Mouse (Mus musculus): ENCODE data around the gene Rad18. TPM values are rescaled to one million over a fixed set of nuclear protein-coding genes. Genes with fewer than 3 reads are reported as not detected.

The Rad18 gene
- polyA plus RNA-seq, 1 experiment, result 0.86 TPM

GRCm38 (mm10) chr6:112686485-112686884 lies 10.0 kb downstream of the Rad18 start:
- TF ChIP-seq POLR2A (IDR thresholded peaks at IDR 0.05; ENCODE audit: low read depth, low read length) (no peak), CTCF (conservative IDR thresholded peaks at IDR 0.05; ENCODE audit: insufficient read depth, insufficient read length, low read depth, low read length) (no peak)

DNA sequence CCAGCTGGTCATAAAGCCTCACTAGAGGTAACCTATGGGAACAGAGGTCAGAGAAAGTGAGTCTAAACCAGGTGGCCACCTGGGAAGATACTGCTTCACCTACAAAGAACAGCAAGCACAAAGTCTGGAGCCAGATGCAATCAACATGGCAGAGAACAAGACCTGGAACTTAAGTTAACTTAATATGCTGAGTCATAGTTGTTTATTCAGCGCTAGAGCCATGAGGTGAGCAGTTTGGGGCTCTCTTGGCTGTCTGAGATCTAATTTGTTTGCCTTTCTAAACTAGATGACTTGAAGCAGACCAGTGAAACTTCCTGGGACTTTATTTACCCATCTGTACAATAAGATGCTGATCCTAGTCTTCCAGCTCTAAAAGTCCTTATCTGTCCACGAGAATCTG lies 12.4 kb downstream of the Rad18 start:
- TF ChIP-seq POLR2A (IDR thresholded peaks at IDR 0.05; ENCODE audit: low read depth, low read length), result no peak
- no peak for TF ChIP-seq CTCF (conservative IDR thresholded peaks at IDR 0.05; ENCODE audit: insufficient read depth, insufficient read length, low read depth, low read length)
- 84% methylated on average over 2 of the region's 2 CpGs for WGBS

More at GRCm38 (mm10) chr6:112686485-112686884, 10.0 kb downstream of the Rad18 start:
- H3K4me3 ChIP-seq (ENCODE audit: insufficient read depth, low read depth, low read length), result no peak overlapping the region
- DNase-seq, result peak; percentile 13
- no peak overlapping the region for H3K27ac ChIP-seq (ENCODE audit: insufficient read depth, low read depth, low read length)
- H3K27me3 ChIP-seq (replicated peaks; ENCODE audit: control insufficient read depth, insufficient read depth, low read length), result no peaks in the 10 kb centered on the region
- H3K4me1 ChIP-seq (ENCODE audit: control insufficient read depth, insufficient read depth, low read length), result no peaks in the 10 kb centered on the region
- no peaks in the 10 kb centered on the region for H3K36me3 ChIP-seq (ENCODE audit: control insufficient read depth, insufficient read depth, low read length)
- 44% methylated on average over 7 of the region's 7 CpGs for WGBS

GRCm38 (mm10) chr6:112632071-112632470 lies 64.4 kb downstream of the Rad18 start:
- H3K27ac ChIP-seq (ENCODE audit: insufficient read depth, low read depth, low read length), result peak overlapping the region; percentile 60; the same call in 1 of the 2 replicates
- WGBS, result 60% methylated on average over 5 of the region's 5 CpGs
- no peaks in the 10 kb centered on the region for H3K27me3 ChIP-seq (replicated peaks; ENCODE audit: control insufficient read depth, insufficient read depth, low read length)
- TF ChIP-seq POLR2A (IDR thresholded peaks at IDR 0.05; ENCODE audit: low read depth, low read length) (no peak), CTCF (conservative IDR thresholded peaks at IDR 0.05; ENCODE audit: insufficient read depth, insufficient read length, low read depth, low read length) (no peak)
- H3K4me3 ChIP-seq (ENCODE audit: insufficient read depth, low read depth, low read length), result no peak overlapping the region
- peaks cover 9% of the 10 kb centered on the region for H3K4me1 ChIP-seq (ENCODE audit: control insufficient read depth, insufficient read depth, low read length)
- DNase-seq, result peak; percentile 64
- H3K36me3 ChIP-seq (ENCODE audit: control insufficient read depth, insufficient read depth, low read length), result no peaks in the 10 kb centered on the region

More for the DNA sequence above, 12.4 kb downstream of the Rad18 start:
- no peak for DNase-seq
- Histone ChIP-seq H3K27ac (ENCODE audit: insufficient read depth, low read depth, low read length) (no peak overlapping the region), H3K36me3 (ENCODE audit: control insufficient read depth, insufficient read depth, low read length) (no peaks in the 10 kb centered on the region), H3K27me3 (replicated peaks; ENCODE audit: control insufficient read depth, insufficient read depth, low read length) (no peaks in the 10 kb centered on the region), H3K4me1 (ENCODE audit: control insufficient read depth, insufficient read depth, low read length) (no peaks in the 10 kb centered on the region), H3K4me3 (ENCODE audit: insufficient read depth, low read depth, low read length) (no peak overlapping the region)

- WGBS, result 43% methylated on average over 4 of the region's 4 CpGs
These were observed 66.2 kb downstream of the Rad18 start for GRCm38 (mm10) chr6:112630291-112630690.

GRCm38 (mm10) chr6:112628301-112628700 lies 68.2 kb downstream of the Rad18 start:
- no peaks in the 10 kb centered on the region for H3K27me3 ChIP-seq (replicated peaks; ENCODE audit: control insufficient read depth, insufficient read depth, low read length)
- TF ChIP-seq CTCF (conservative IDR thresholded peaks at IDR 0.05; ENCODE audit: insufficient read depth, insufficient read length, low read depth, low read length) (no peak), POLR2A (IDR thresholded peaks at IDR 0.05; ENCODE audit: low read depth, low read length) (no peak)
- DNase-seq, result no peak

More at GRCm38 (mm10) chr6:112630291-112630690, 66.2 kb downstream of the Rad18 start:
- H3K36me3 ChIP-seq (ENCODE audit: control insufficient read depth, insufficient read depth, low read length), result no peaks in the 10 kb centered on the region
- H3K27ac ChIP-seq (ENCODE audit: insufficient read depth, low read depth, low read length), result peak overlapping the region; percentile 72; the same call in 1 of the 2 replicates
- H3K27me3 ChIP-seq (replicated peaks; ENCODE audit: control insufficient read depth, insufficient read depth, low read length), result no peaks in the 10 kb centered on the region
- H3K4me3 ChIP-seq (ENCODE audit: insufficient read depth, low read depth, low read length), result no peak overlapping the region
- TF ChIP-seq POLR2A (IDR thresholded peaks at IDR 0.05; ENCODE audit: low read depth, low read length) (no peak), CTCF (conservative IDR thresholded peaks at IDR 0.05; ENCODE audit: insufficient read depth, insufficient read length, low read depth, low read length) (no peak)
- peaks cover 9% of the 10 kb centered on the region for H3K4me1 ChIP-seq (ENCODE audit: control insufficient read depth, insufficient read depth, low read length)
- peak; percentile 67 for DNase-seq

DNA sequence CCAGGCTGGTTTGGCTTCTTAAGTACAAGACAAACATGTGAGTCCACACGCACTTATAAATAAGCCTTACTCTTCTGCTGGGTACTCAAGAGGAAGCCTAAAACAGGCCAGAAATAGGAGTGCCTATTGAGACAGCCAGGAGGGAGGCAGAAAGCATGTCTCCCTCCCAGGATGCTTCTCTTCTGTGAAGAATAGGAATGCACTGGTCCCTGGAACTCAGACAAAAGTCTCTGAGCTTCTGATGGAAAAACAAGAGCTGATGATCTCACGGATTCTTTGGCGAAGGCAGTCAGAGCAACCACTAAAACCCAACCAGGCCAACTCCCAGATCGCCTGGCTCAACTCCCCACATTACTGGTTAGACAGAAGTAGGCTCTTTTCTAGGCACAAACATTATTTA lies 74.2 kb downstream of the Rad18 start:
- TF ChIP-seq CTCF (conservative IDR thresholded peaks at IDR 0.05; ENCODE audit: insufficient read depth, insufficient read length, low read depth, low read length), result no peak
- Histone ChIP-seq H3K4me1 (ENCODE audit: control insufficient read depth, insufficient read depth, low read length) (no peaks in the 10 kb centered on the region), H3K27me3 (replicated peaks; ENCODE audit: control insufficient read depth, insufficient read depth, low read length) (no peaks in the 10 kb centered on the region), H3K27ac (ENCODE audit: insufficient read depth, low read depth, low read length) (no peak overlapping the region), H3K4me3 (ENCODE audit: insufficient read depth, low read depth, low read length) (no peak overlapping the region), H3K36me3 (ENCODE audit: control insufficient read depth, insufficient read depth, low read length) (no peaks in the 10 kb centered on the region)
- 88% methylated on average over 4 of the region's 4 CpGs for WGBS
- no peak for DNase-seq

More at GRCm38 (mm10) chr6:112628301-112628700, 68.2 kb downstream of the Rad18 start:
- H3K4me1 ChIP-seq (ENCODE audit: control insufficient read depth, insufficient read depth, low read length), result peaks cover 9% of the 10 kb centered on the region
- WGBS, result 71% methylated on average over 8 of the region's 8 CpGs
- H3K4me3 ChIP-seq (ENCODE audit: insufficient read depth, low read depth, low read length), result no peak overlapping the region
- no peak overlapping the region for H3K27ac ChIP-seq (ENCODE audit: insufficient read depth, low read depth, low read length)
- H3K36me3 ChIP-seq (ENCODE audit: control insufficient read depth, insufficient read depth, low read length), result no peaks in the 10 kb centered on the region

DNA sequence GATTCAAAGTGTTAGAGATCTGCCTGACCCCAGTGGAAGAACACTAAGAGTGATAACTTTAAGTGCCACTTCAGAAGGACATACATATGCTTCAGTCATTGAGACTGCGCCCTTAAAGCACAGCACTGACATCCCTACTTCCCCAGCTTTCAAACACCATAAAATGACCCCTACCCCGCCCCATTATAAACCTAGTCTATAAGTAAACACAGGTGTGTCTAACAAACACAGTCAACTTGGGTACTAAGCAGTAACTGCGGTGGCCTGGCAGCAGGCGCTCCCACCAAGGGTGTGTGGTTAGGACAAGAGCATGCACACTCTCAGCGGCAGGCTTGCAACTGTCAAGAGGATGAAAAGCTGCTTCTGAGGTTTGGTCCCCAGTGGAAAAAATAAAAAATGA lies 76.5 kb downstream of the Rad18 start:
- Histone ChIP-seq H3K27me3 (replicated peaks; ENCODE audit: control insufficient read depth, insufficient read depth, low read length) (no peaks in the 10 kb centered on the region), H3K36me3 (ENCODE audit: control insufficient read depth, insufficient read depth, low read length) (no peaks in the 10 kb centered on the region), H3K27ac (ENCODE audit: insufficient read depth, low read depth, low read length) (no peak overlapping the region), H3K4me1 (ENCODE audit: control insufficient read depth, insufficient read depth, low read length) (no peaks in the 10 kb centered on the region), H3K4me3 (ENCODE audit: insufficient read depth, low read depth, low read length) (no peak overlapping the region)
- TF ChIP-seq POLR2A (IDR thresholded peaks at IDR 0.05; ENCODE audit: low read depth, low read length), result no peak
- no peak for TF ChIP-seq CTCF (conservative IDR thresholded peaks at IDR 0.05; ENCODE audit: insufficient read depth, insufficient read length, low read depth, low read length)
- WGBS, result 92% methylated on average over 5 of the region's 5 CpGs
- no peak for DNase-seq
